Mouse (Mus musculus) adrenal gland (tissue): ENCODE data around the gene Cstf1.

Source experiments
- intact Hi-C: fragments of 180-260 bp; cut with DNase I; formaldehyde crosslinking; loops from one replicate; pipeline ENCODE4 v1.15.1; 2025

The Cstf1 gene

GRCm38 (mm10) chr2:172371258-172371657, 777 bp downstream of the Cstf1 start:
- intact Hi-C loops = loop anchor here (5.0 kb wide), 1 partner anchor 71 kb away; the partner anchor contains the start of gene Rtf2

- intact Hi-C loops = no loop called here
Measured at GRCm38 (mm10) chr2:172376551-172376950, 6.1 kb downstream of the Cstf1 start.

GRCm38 (mm10) chr2:172376999-172377515, 6.6 kb downstream of the Cstf1 start:
- intact Hi-C loops = no loop called here

GRCm38 (mm10) chr2:172378332-172378731, 7.9 kb downstream of the Cstf1 start:
- intact Hi-C loops = no loop called here

GRCm38 (mm10) chr2:172380513-172380912, 10.0 kb downstream of the Cstf1 start:
- intact Hi-C loops = no loop called here

GRCm38 (mm10) chr2:172381341-172381740, 10.9 kb downstream of the Cstf1 start:
- intact Hi-C loops = no loop called here

GRCm38 (mm10) chr2:172381898-172382297, 11.4 kb downstream of the Cstf1 start:
- intact Hi-C loops = no loop called here

GRCm38 (mm10) chr2:172384715-172385114, 14.2 kb downstream of the Cstf1 start:
- intact Hi-C loops = no loop called here

- intact Hi-C loops = no loop called here
Measured at GRCm38 (mm10) chr2:172390341-172390740, 19.9 kb downstream of the Cstf1 start.

- intact Hi-C loops = no loop called here
Measured at GRCm38 (mm10) chr2:172392041-172392521, 21.6 kb downstream of the Cstf1 start.

GRCm38 (mm10) chr2:172393391-172394051, 23.0 kb downstream of the Cstf1 start, which contains the start of gene Cass4:
Gene Cass4, plus strand, starts transcription at chr2:172393794.
- intact Hi-C loops = no loop called here

GRCm38 (mm10) chr2:172394052-172394392, 23.5 kb downstream of the Cstf1 start:
- intact Hi-C loops = no loop called here

- intact Hi-C loops = no loop called here
Measured at GRCm38 (mm10) chr2:172394671-172395070, 24.2 kb downstream of the Cstf1 start.

- intact Hi-C loops = no loop called here
Measured at GRCm38 (mm10) chr2:172395961-172396360, 25.5 kb downstream of the Cstf1 start.

GRCm38 (mm10) chr2:172399901-172400300, 29.4 kb downstream of the Cstf1 start:
- intact Hi-C loops = no loop called here

- intact Hi-C loops = no loop called here
Measured at GRCm38 (mm10) chr2:172401116-172401825, 30.8 kb downstream of the Cstf1 start.

- intact Hi-C loops = no loop called here
Measured at GRCm38 (mm10) chr2:172404239-172404638, 33.8 kb downstream of the Cstf1 start.

- intact Hi-C loops = no loop called here
Measured at GRCm38 (mm10) chr2:172405011-172405410, 34.5 kb downstream of the Cstf1 start.

- intact Hi-C loops = no loop called here
Measured at GRCm38 (mm10) chr2:172406173-172406572, 35.7 kb downstream of the Cstf1 start.

GRCm38 (mm10) chr2:172407499-172407898, 37.0 kb downstream of the Cstf1 start:
- intact Hi-C loops = no loop called here

- intact Hi-C loops = no loop called here
Measured at GRCm38 (mm10) chr2:172410686-172411085, 40.2 kb downstream of the Cstf1 start.

- intact Hi-C loops = no loop called here
Measured at GRCm38 (mm10) chr2:172411091-172411490, 40.6 kb downstream of the Cstf1 start.
